Mouse (Mus musculus) liver, postnatal 0 days (tissue): ENCODE measurements around the gene Emc10.

Experiments used
- CTCF ChIP-seq: sonication (generic); IDR thresholded peaks from 2 replicates; pipeline ENCODE4 v1.5.1; 2016; ENCODE audit warnings: antibody characterized with exemption, low read depth
- EP300 ChIP-seq: IDR thresholded peaks from 2 replicates; pipeline ENCODE4 v1.6.1; 2016; ENCODE audit warnings: antibody characterized with exemption, low read depth, mild to moderate bottlenecking

GRCm38 (mm10) chr7:44524502-44524901 lies 28.2 kb upstream of the Emc10 start, which contains the start of gene Mybpc2:
- no peak for TF ChIP-seq CTCF
- no peak for TF ChIP-seq EP300
